Mouse (Mus musculus) forebrain, embryonic 11.5 days (tissue): ENCODE data around the gene Rpsa. TPM values are rescaled to one million over a fixed set of nuclear protein-coding genes. Genes with fewer than 3 reads are reported as not detected.
"Not testable (repeated sequence)": the region's sequence is repeated elsewhere in the genome, so short reads cannot be mapped to it uniquely, and the experiment has no call there.

Source experiments
- ATAC-seq: fragments of 200-750 bp; cut with Nextera tagmentation; replicated peaks from 2 replicates; pipeline ENCODE4 v1.8.0; 2017; ENCODE audit warnings: moderate TSS enrichment; ENCODE audit not compliant: low FRiP score
- DNase-seq: peaks from one replicate; pipeline ENCODE4 v3.0.0-alpha.2; 2017; ENCODE audit warnings: low spot score
- H3K27ac ChIP-seq: fragments of 300-500 bp; sonication (generic); 2 replicates; pipeline ENCODE4 v1.5.1; 2014; ENCODE audit warnings: low read depth, low read length
- H3K27me3 ChIP-seq: fragments of 300-500 bp; sonication (generic); 2 replicates; pipeline ENCODE4 v1.6.1; 2014; ENCODE audit warnings: mild to moderate bottlenecking, low read length, mixed read lengths; ENCODE audit not compliant: control insufficient read depth, insufficient read depth
- H3K36me3 ChIP-seq: fragments of 300-500 bp; sonication (generic); 2 replicates; pipeline ENCODE4 v1.6.1; 2014; ENCODE audit warnings: mild to moderate bottlenecking, low read length, moderate library complexity, mixed read lengths; ENCODE audit not compliant: control insufficient read depth, insufficient read depth
- H3K4me1 ChIP-seq: fragments of 300-500 bp; sonication (generic); replicated peaks from 2 replicates; pipeline ENCODE4 v1.6.1; 2014; ENCODE audit warnings: low read length, mixed read lengths; ENCODE audit not compliant: control insufficient read depth, insufficient read depth
- H3K4me2 ChIP-seq: fragments of 300-500 bp; sonication (generic); 2 replicates; pipeline ENCODE4 v1.6.1; 2014; ENCODE audit warnings: low read depth, mild to moderate bottlenecking, low read length, moderate library complexity, mixed read lengths; ENCODE audit not compliant: severe bottlenecking
- H3K4me3 ChIP-seq: fragments of 300-500 bp; sonication (generic); 2 replicates; pipeline ENCODE4 v1.5.1; 2014; ENCODE audit warnings: low read depth, low read length
- H3K9ac ChIP-seq: fragments of 300-500 bp; sonication (generic); 2 replicates; pipeline ENCODE4 v1.6.1; 2014; ENCODE audit warnings: low read length
- H3K9me3 ChIP-seq: fragments of 300-500 bp; sonication (generic); 2 replicates; pipeline ENCODE4 v1.6.1; 2016; ENCODE audit warnings: low read length, mixed read lengths; ENCODE audit not compliant: control insufficient read depth
- WGBS: fragments of 180-500 bp; shearing (Covaris S2); extraction: QIAGEN DNeasy Blood & Tissue Kit; methylation state at CpG from one replicate; pipeline ENCODE4 v1.1.7; 2014; 5-methylcytosine and 5-hydroxymethylcytosine counted together
- polyA plus RNA-seq: library from polyadenylated mRNA; unstranded; fragments of >200 nt; fragmentation: Nextera tagmentation; extraction: Ambion mirVana; gene quantifications from 2 replicates; pipeline ENCODE4 v1.2.1, GENCODE M21; 2014

Gene Rpsa
- polyA plus RNA-seq, 1 experiment from 2014 or later = 1,443 TPM

- WGBS = 96% methylated on average over 12 of the region's 12 CpGs
- not testable (repeated sequence) for H3K27ac ChIP-seq, H3K27me3 ChIP-seq, H3K36me3 ChIP-seq, ATAC-seq, DNase-seq, H3K9me3 ChIP-seq, H3K4me1 ChIP-seq, H3K4me3 ChIP-seq, H3K9ac ChIP-seq, H3K4me2 ChIP-seq
Observed at GRCm38 (mm10) chr9:120108953-120109352, 18.5 kb upstream of the Rpsa start.

GRCm38 (mm10) chr9:120110211-120111018, 17.1 kb upstream of the Rpsa start, which contains the start of gene Slc25a38:
Gene Slc25a38 (plus strand): TSS chr9:120110374.
- 2% methylated on average over 62 of the region's 62 CpGs for WGBS
- Histone ChIP-seq H3K4me1 (no peaks in the 10 kb centered on the region), H3K27ac (peak within 1 kb of the TSS; percentile 90), H3K27me3 (no peaks in the 10 kb centered on the region), H3K4me2 (peak within 1 kb of the TSS; percentile 62), H3K4me3 (peak within 1 kb of the TSS; percentile 70), H3K9me3 (no peaks in the 10 kb centered on the region), H3K9ac (peak within 1 kb of the TSS; percentile 65), H3K36me3 (no peaks in the 10 kb centered on the region)
- DNase-seq (peak; percentile 97), ATAC-seq (peak; percentile 98)

GRCm38 (mm10) chr9:120111156-120111945, 16.1 kb upstream of the Rpsa start:
- H3K27ac ChIP-seq = peak overlapping the region; percentile 90; the same call in 1 of the 2 replicates
- no peaks in the 10 kb centered on the region for H3K9me3 ChIP-seq
- H3K4me3 ChIP-seq = peak overlapping the region; percentile 70
- no peaks in the 10 kb centered on the region for H3K27me3 ChIP-seq
- no peak for DNase-seq
- no peaks in the 10 kb centered on the region for H3K36me3 ChIP-seq
- H3K4me2 ChIP-seq = peak overlapping the region; percentile 62
- H3K9ac ChIP-seq = peak overlapping the region; percentile 33; the same call in 1 of the 2 replicates
- H3K4me1 ChIP-seq = no peaks in the 10 kb centered on the region
- ATAC-seq = no peak
- 80% methylated on average over 15 of the region's 15 CpGs for WGBS

GRCm38 (mm10) chr9:120112472-120112871, 15.0 kb upstream of the Rpsa start:
- H3K4me2 ChIP-seq = no peak overlapping the region
- H3K27me3 ChIP-seq = no peaks in the 10 kb centered on the region
- no peaks in the 10 kb centered on the region for H3K36me3 ChIP-seq
- no peak for ATAC-seq
- peak overlapping the region; percentile 25; the same call in 1 of the 2 replicates for H3K27ac ChIP-seq
- no peak overlapping the region for H3K4me3 ChIP-seq
- H3K9me3 ChIP-seq = no peaks in the 10 kb centered on the region
- no peak for DNase-seq
- 93% methylated on average over 6 of the region's 6 CpGs for WGBS
- H3K4me1 ChIP-seq = no peaks in the 10 kb centered on the region
- H3K9ac ChIP-seq = no peak overlapping the region

- H3K27ac ChIP-seq = no peak overlapping the region
- H3K4me2 ChIP-seq = no peak overlapping the region
- no peaks in the 10 kb centered on the region; the same call in 1 of the 2 replicates for H3K36me3 ChIP-seq
- no peaks in the 10 kb centered on the region for H3K4me1 ChIP-seq
- ATAC-seq (no peak), DNase-seq (no peak)
- H3K9me3 ChIP-seq = no peaks in the 10 kb centered on the region
- H3K27me3 ChIP-seq = no peaks in the 10 kb centered on the region
- H3K9ac ChIP-seq = no peak overlapping the region
- no peak overlapping the region for H3K4me3 ChIP-seq
- 97% methylated on average over 7 of the region's 7 CpGs for WGBS
Observed at GRCm38 (mm10) chr9:120113456-120113855, 14.0 kb upstream of the Rpsa start.

GRCm38 (mm10) chr9:120114051-120114788, 13.3 kb upstream of the Rpsa start:
- ATAC-seq = no peak
- no peak overlapping the region for H3K27ac ChIP-seq

GRCm38 (mm10) chr9:120114789-120115151, 12.7 kb upstream of the Rpsa start:
- H3K27ac ChIP-seq = 0 out of 2 replicates have a peak overlapping the region, but pooled peaks have one; percentile 12
- ATAC-seq = no peak
- WGBS = 95% methylated on average over 2 of the region's 2 CpGs

More at GRCm38 (mm10) chr9:120114051-120114788, 13.3 kb upstream of the Rpsa start:
- no peaks in the 10 kb centered on the region; the same call in 1 of the 2 replicates for H3K36me3 ChIP-seq
- no peak overlapping the region for H3K4me3 ChIP-seq
- no peaks in the 10 kb centered on the region for H3K27me3 ChIP-seq
- H3K4me1 ChIP-seq = no peaks in the 10 kb centered on the region
- no peak for DNase-seq
- no peak overlapping the region for H3K9ac ChIP-seq
- H3K4me2 ChIP-seq = no peak overlapping the region
- H3K9me3 ChIP-seq = no peaks in the 10 kb centered on the region
- WGBS = 92% methylated on average over 17 of the region's 17 CpGs

GRCm38 (mm10) chr9:120115580-120115979, 11.9 kb upstream of the Rpsa start:
- Histone ChIP-seq H3K36me3 (no peaks in the 10 kb centered on the region; the same call in 1 of the 2 replicates), H3K4me2 (no peak overlapping the region), H3K27ac (0 out of 2 replicates have a peak overlapping the region, but pooled peaks have one; percentile 4), H3K27me3 (no peaks in the 10 kb centered on the region), H3K9me3 (no peaks in the 10 kb centered on the region), H3K9ac (no peak overlapping the region), H3K4me3 (no peak overlapping the region), H3K4me1 (no peaks in the 10 kb centered on the region)
- no peak for ATAC-seq
- DNase-seq = no peak
- WGBS = 80% methylated on average over 5 of the region's 5 CpGs

More at GRCm38 (mm10) chr9:120114789-120115151, 12.7 kb upstream of the Rpsa start:
- no peaks in the 10 kb centered on the region; the same call in 1 of the 2 replicates for H3K36me3 ChIP-seq
- H3K4me2 ChIP-seq = no peak overlapping the region
- H3K9me3 ChIP-seq = no peaks in the 10 kb centered on the region
- DNase-seq = no peak
- no peak overlapping the region for H3K4me3 ChIP-seq
- no peak overlapping the region for H3K9ac ChIP-seq
- H3K27me3 ChIP-seq = no peaks in the 10 kb centered on the region
- H3K4me1 ChIP-seq = no peaks in the 10 kb centered on the region
